Mouse (Mus musculus): ENCODE results near the gene Gpr18. TPM values are rescaled to one million over a fixed set of nuclear protein-coding genes. Genes with fewer than 3 reads are reported as not detected.

The Gpr18 gene
- polyA plus RNA-seq, 1 experiment from 2014 or later = not detected

DNA sequence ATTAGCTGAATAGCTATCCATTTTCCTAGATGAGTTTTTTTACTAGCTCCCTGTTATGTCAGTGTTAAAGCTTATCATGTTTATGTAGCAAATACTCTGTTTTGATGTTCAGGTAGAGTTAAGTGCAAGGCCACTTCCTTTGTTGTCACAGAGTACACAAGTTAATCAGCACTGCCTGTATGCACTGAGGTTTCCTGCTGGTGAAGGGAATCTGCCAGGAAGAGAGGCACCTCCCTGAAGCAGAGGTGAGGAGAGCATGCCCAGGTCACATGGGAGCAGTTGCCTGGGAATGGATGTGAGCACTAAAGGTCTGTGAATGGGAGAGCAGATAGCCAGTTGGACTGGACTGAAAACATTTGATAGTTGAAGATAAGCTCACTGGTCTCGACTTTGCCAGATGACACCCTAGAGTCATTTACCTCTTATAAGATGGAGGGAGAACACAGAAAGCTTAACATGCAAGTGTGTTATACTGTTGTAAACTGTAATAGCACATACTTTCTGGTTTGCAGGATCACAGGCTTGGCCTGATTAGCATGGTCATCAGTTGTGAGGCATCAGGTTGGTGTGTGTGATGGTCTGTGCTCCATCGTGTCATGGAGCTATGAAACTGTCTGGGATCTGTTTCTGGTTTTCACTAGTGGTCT is 35.9 kb upstream of the Gpr18 start:
- Histone ChIP-seq H3K4me2 (replicated peaks; ENCODE audit: low read depth, low read length) (no peak overlapping the region), H3K36me3 (ENCODE audit: insufficient read depth, low read length) (peaks cover 7% of the 10 kb centered on the region; the same call in 1 of the 2 replicates), H3K9me3 (ENCODE audit: low read length) (no peaks in the 10 kb centered on the region), H3K27ac (ENCODE audit: low read length) (no peak overlapping the region), H3K27me3 (ENCODE audit: insufficient read depth, low read length) (no peaks in the 10 kb centered on the region), H3K9ac (replicated peaks; ENCODE audit: low read length) (no peak overlapping the region), H3K4me1 (ENCODE audit: insufficient read depth, low read length) (peaks cover 4% of the 10 kb centered on the region; the same call in 1 of the 2 replicates), H3K4me3 (ENCODE audit: low read length) (no peak overlapping the region)
- 71% methylated on average over 2 of the region's 2 CpGs for WGBS
- ATAC-seq (ENCODE audit: low FRiP score, low TSS enrichment) = no peak

DNA sequence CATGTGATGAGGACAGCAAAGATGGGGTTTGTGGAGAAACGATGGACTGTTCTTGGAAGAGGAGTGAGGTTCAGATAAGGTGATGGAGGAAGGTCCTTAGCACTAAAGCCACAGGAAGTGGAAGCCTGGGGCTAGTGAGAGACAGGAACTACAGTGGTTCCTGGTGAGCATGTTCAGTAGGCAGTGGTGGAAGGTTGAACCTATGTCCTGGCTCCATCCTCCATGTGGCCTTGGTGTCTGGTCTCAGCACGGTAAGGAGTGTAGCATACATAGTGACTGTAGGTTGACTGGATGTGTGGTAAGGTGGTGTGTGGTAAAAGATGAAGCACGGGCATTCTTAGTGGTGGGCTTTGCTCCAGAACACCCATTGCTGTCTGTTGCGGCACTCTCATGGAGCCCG is 34.3 kb upstream of the Gpr18 start:
- no peak for ATAC-seq (ENCODE audit: low FRiP score, low TSS enrichment)
- Histone ChIP-seq H3K27me3 (ENCODE audit: insufficient read depth, low read length) (no peaks in the 10 kb centered on the region), H3K27ac (ENCODE audit: low read length) (no peak overlapping the region), H3K4me2 (replicated peaks; ENCODE audit: low read depth, low read length) (no peak overlapping the region), H3K9ac (replicated peaks; ENCODE audit: low read length) (no peak overlapping the region), H3K36me3 (ENCODE audit: insufficient read depth, low read length) (peaks cover 6% of the 10 kb centered on the region; the same call in 1 of the 2 replicates), H3K9me3 (ENCODE audit: low read length) (no peaks in the 10 kb centered on the region), H3K4me1 (ENCODE audit: insufficient read depth, low read length) (peaks cover 6% of the 10 kb centered on the region; the same call in 1 of the 2 replicates), H3K4me3 (ENCODE audit: low read length) (no peak overlapping the region)
- 93% methylated on average over 5 of the region's 5 CpGs for WGBS

DNA sequence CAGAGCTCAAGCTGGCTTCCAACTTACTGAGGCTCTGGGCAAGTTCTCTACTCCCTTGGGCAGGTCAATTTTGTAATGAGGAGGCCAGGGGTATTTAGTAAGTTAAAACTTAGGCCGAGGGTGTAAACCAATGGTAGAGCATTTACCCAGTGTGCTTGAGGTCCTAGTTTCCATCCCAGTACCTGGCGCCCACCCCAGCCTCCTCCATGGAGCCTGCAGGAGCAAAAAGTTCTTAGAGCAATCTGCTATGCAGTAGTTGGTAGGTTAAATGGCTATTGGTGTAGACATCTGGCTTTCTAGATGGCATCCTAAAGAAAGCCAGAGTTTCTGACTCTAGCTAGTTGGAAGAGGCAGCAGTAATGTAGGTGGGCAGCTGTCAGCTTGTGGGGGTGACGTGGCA is 33.9 kb upstream of the Gpr18 start:
- Histone ChIP-seq H3K27ac (ENCODE audit: low read length) (no peak overlapping the region), H3K27me3 (ENCODE audit: insufficient read depth, low read length) (no peaks in the 10 kb centered on the region), H3K36me3 (ENCODE audit: insufficient read depth, low read length) (peaks cover 3% of the 10 kb centered on the region; the same call in 1 of the 2 replicates), H3K9ac (replicated peaks; ENCODE audit: low read length) (no peak overlapping the region), H3K9me3 (ENCODE audit: low read length) (no peaks in the 10 kb centered on the region), H3K4me2 (replicated peaks; ENCODE audit: low read depth, low read length) (no peak overlapping the region), H3K4me1 (ENCODE audit: insufficient read depth, low read length) (peaks cover 6% of the 10 kb centered on the region; the same call in 1 of the 2 replicates), H3K4me3 (ENCODE audit: low read length) (no peak overlapping the region)
- no peak for ATAC-seq (ENCODE audit: low FRiP score, low TSS enrichment)
- WGBS = 94% methylated on average over 3 of the region's 3 CpGs

GRCm38 (mm10) chr14:121947966-121948365 is 32.4 kb upstream of the Gpr18 start:
- 68% methylated on average over 3 of the region's 3 CpGs for WGBS
- peaks cover 6% of the 10 kb centered on the region; the same call in 1 of the 2 replicates for H3K4me1 ChIP-seq (ENCODE audit: insufficient read depth, low read length)
- no peak for ATAC-seq (ENCODE audit: low FRiP score, low TSS enrichment)
- no peak overlapping the region for H3K27ac ChIP-seq (ENCODE audit: low read length)
- H3K9me3 ChIP-seq (ENCODE audit: low read length) = 0 out of 2 replicates have a peak, but pooled peaks cover 2% of the 10 kb centered on the region
- H3K27me3 ChIP-seq (ENCODE audit: insufficient read depth, low read length) = no peaks in the 10 kb centered on the region
- no peaks in the 10 kb centered on the region for H3K36me3 ChIP-seq (ENCODE audit: insufficient read depth, low read length)
- no peak overlapping the region for H3K4me2 ChIP-seq (replicated peaks; ENCODE audit: low read depth, low read length)
- no peak overlapping the region for H3K4me3 ChIP-seq (ENCODE audit: low read length)
- no peak overlapping the region for H3K9ac ChIP-seq (replicated peaks; ENCODE audit: low read length)

DNA sequence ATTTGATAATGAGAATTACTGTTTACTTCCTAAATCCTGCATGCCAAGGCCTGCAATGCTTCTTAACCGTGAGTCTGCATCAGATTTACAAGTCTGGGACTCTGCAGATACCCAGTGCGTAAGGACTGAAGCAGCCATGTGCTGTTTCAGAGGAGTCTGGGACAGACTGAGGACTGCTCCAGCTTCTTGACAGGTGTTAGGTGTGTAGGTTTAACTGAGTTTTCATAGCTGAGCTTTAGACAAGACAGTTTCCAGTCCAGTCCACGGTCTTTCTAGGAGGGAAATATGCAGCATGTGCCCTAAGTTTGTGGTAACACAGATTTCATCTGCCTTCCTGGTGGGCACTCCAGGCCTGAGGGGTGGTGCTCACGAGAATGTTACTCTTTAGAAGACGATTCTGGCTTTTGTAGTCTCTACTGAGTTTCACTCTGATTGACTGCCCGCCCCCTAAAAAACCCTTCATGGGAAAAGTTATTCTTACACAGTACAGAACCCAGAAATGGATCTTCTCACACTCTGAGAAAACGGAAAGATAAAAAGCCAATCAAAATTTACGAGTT is 31.7 kb upstream of the Gpr18 start:
- Histone ChIP-seq H3K27ac (ENCODE audit: low read length) (peak overlapping the region; percentile 24; the same call in 1 of the 2 replicates), H3K4me3 (ENCODE audit: low read length) (no peak overlapping the region), H3K9me3 (ENCODE audit: low read length) (0 out of 2 replicates have a peak, but pooled peaks cover 2% of the 10 kb centered on the region), H3K4me2 (replicated peaks; ENCODE audit: low read depth, low read length) (no peak overlapping the region), H3K9ac (replicated peaks; ENCODE audit: low read length) (no peak overlapping the region; the same call in 1 of the 2 replicates), H3K27me3 (ENCODE audit: insufficient read depth, low read length) (no peaks in the 10 kb centered on the region), H3K4me1 (ENCODE audit: insufficient read depth, low read length) (peaks cover 6% of the 10 kb centered on the region; the same call in 1 of the 2 replicates), H3K36me3 (ENCODE audit: insufficient read depth, low read length) (no peaks in the 10 kb centered on the region)
- WGBS = 62% methylated on average over 8 of the region's 8 CpGs
- no peak for ATAC-seq (ENCODE audit: low FRiP score, low TSS enrichment)

DNA sequence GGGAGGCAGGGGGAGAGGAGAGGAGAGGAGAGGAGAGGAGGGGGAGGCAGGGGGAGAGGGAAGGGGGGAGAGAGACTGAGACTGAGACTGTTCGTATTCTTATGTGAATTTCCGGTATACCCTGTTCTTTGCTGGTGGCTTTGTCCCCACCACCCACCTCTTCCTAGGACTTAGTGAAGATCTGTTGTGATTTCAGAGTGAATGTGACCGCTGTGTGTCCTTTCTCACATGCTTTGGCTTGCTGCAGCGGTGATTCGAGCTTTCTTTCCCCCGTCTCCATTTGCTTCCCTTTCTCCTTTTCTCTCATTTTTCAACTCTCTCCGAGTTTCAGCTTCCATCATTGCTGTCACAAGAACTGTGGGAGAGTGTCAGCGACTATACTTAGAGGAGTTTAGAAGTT is 31.1 kb upstream of the Gpr18 start:
- no peak for ATAC-seq (ENCODE audit: low FRiP score, low TSS enrichment)
- H3K9ac ChIP-seq (replicated peaks; ENCODE audit: low read length) = no peak overlapping the region
- H3K9me3 ChIP-seq (ENCODE audit: low read length) = 0 out of 2 replicates have a peak, but pooled peaks cover 2% of the 10 kb centered on the region
- no peak overlapping the region for H3K4me2 ChIP-seq (replicated peaks; ENCODE audit: low read depth, low read length)
- H3K27me3 ChIP-seq (ENCODE audit: insufficient read depth, low read length) = no peaks in the 10 kb centered on the region
- H3K4me3 ChIP-seq (ENCODE audit: low read length) = no peak overlapping the region
- peak overlapping the region; percentile 24; the same call in 1 of the 2 replicates for H3K27ac ChIP-seq (ENCODE audit: low read length)
- peaks cover 6% of the 10 kb centered on the region; the same call in 1 of the 2 replicates for H3K4me1 ChIP-seq (ENCODE audit: insufficient read depth, low read length)
- no peaks in the 10 kb centered on the region for H3K36me3 ChIP-seq (ENCODE audit: insufficient read depth, low read length)
- WGBS = 51% methylated on average over 8 of the region's 8 CpGs

- H3K4me1 ChIP-seq (ENCODE audit: insufficient read depth, low read length) = peaks cover 6% of the 10 kb centered on the region; the same call in 1 of the 2 replicates
- no peak overlapping the region for H3K4me2 ChIP-seq (replicated peaks; ENCODE audit: low read depth, low read length)
- H3K9me3 ChIP-seq (ENCODE audit: low read length) = 0 out of 2 replicates have a peak, but pooled peaks cover 2% of the 10 kb centered on the region
- ATAC-seq (ENCODE audit: low FRiP score, low TSS enrichment) = no peak
- no peaks in the 10 kb centered on the region for H3K27me3 ChIP-seq (ENCODE audit: insufficient read depth, low read length)
- no peak overlapping the region for H3K4me3 ChIP-seq (ENCODE audit: low read length)
- no peak overlapping the region for H3K27ac ChIP-seq (ENCODE audit: low read length)
- 81% methylated on average over 5 of the region's 5 CpGs for WGBS
- H3K9ac ChIP-seq (replicated peaks; ENCODE audit: low read length) = no peak overlapping the region
- H3K36me3 ChIP-seq (ENCODE audit: insufficient read depth, low read length) = no peaks in the 10 kb centered on the region
Measured at GRCm38 (mm10) chr14:121946131-121946530, 30.6 kb upstream of the Gpr18 start.

GRCm38 (mm10) chr14:121939582-121939981 is 24.0 kb upstream of the Gpr18 start:
- Histone ChIP-seq H3K9ac (replicated peaks; ENCODE audit: low read length) (no peak overlapping the region), H3K4me2 (replicated peaks; ENCODE audit: low read depth, low read length) (no peak overlapping the region), H3K9me3 (ENCODE audit: low read length) (peaks cover 11% of the 10 kb centered on the region; the same call in 1 of the 2 replicates), H3K27me3 (ENCODE audit: insufficient read depth, low read length) (no peaks in the 10 kb centered on the region), H3K4me3 (ENCODE audit: low read length) (no peak overlapping the region), H3K27ac (ENCODE audit: low read length) (no peak overlapping the region), H3K36me3 (ENCODE audit: insufficient read depth, low read length) (peaks cover 11% of the 10 kb centered on the region; the same call in 1 of the 2 replicates), H3K4me1 (ENCODE audit: insufficient read depth, low read length) (no peaks in the 10 kb centered on the region)
- ATAC-seq (ENCODE audit: low FRiP score, low TSS enrichment) = no peak
- 96% methylated on average over 3 of the region's 3 CpGs for WGBS

GRCm38 (mm10) chr14:121938256-121939191 is 22.9 kb upstream of the Gpr18 start:
- H3K27ac ChIP-seq (ENCODE audit: low read length) = 0 out of 2 replicates have a peak overlapping the region, but pooled peaks have one; percentile 14
- H3K9me3 ChIP-seq (ENCODE audit: low read length) = peaks cover 10% of the 10 kb centered on the region; the same call in 1 of the 2 replicates
- no peak overlapping the region for H3K4me2 ChIP-seq (replicated peaks; ENCODE audit: low read depth, low read length)
- 88% methylated on average over 11 of the region's 11 CpGs for WGBS
- H3K4me1 ChIP-seq (ENCODE audit: insufficient read depth, low read length) = no peaks in the 10 kb centered on the region
- ATAC-seq (ENCODE audit: low FRiP score, low TSS enrichment) = no peak
- no peak overlapping the region for H3K9ac ChIP-seq (replicated peaks; ENCODE audit: low read length)
- H3K27me3 ChIP-seq (ENCODE audit: insufficient read depth, low read length) = no peaks in the 10 kb centered on the region
- H3K4me3 ChIP-seq (ENCODE audit: low read length) = no peak overlapping the region
- peaks cover 17% of the 10 kb centered on the region for H3K36me3 ChIP-seq (ENCODE audit: insufficient read depth, low read length)
